Mouse (Mus musculus): Measurements from ENCODE around the gene Nedd8.

The Nedd8 gene

GRCm38 (mm10) chr14:55671833-55672740, at the start of gene Nedd8, which contains the start of gene Gmpr2:
Gene Nedd8, minus strand, starts transcription at chr14:55672124.
Gene Gmpr2, plus strand, starts transcription at chr14:55671941.
- peak; percentile 86 to 90 for DNase-seq (ENCODE audit: low spot score in 2 of 2)

- no peak for DNase-seq (ENCODE audit: low spot score in 2 of 2)
Observed at GRCm38 (mm10) chr14:55721076-55721475, 49.2 kb upstream of the Nedd8 start.

GRCm38 (mm10) chr14:55720666-55721065, 48.7 kb upstream of the Nedd8 start:
- no peak for DNase-seq (ENCODE audit: low spot score in 2 of 2)

GRCm38 (mm10) chr14:55719737-55720136, 47.8 kb upstream of the Nedd8 start:
- no peak for DNase-seq (ENCODE audit: low spot score in 2 of 2)

GRCm38 (mm10) chr14:55716884-55717283, 45.0 kb upstream of the Nedd8 start:
- no peak for DNase-seq (ENCODE audit: low spot score in 2 of 2)

- no peak for DNase-seq (ENCODE audit: low spot score in 2 of 2)
Observed at GRCm38 (mm10) chr14:55716271-55716670, 44.3 kb upstream of the Nedd8 start.

- DNase-seq (ENCODE audit: low spot score in 2 of 2) = no peak
Observed at GRCm38 (mm10) chr14:55714893-55715292, 43.0 kb upstream of the Nedd8 start.

- DNase-seq (ENCODE audit: low spot score in 2 of 2) = no peak
Observed at GRCm38 (mm10) chr14:55713729-55714122, 41.8 kb upstream of the Nedd8 start, which contains the start of gene Tgm1. Gene Tgm1, minus strand, starts transcription at chr14:55713926.

GRCm38 (mm10) chr14:55713007-55713728, 41.2 kb upstream of the Nedd8 start:
- peak in 1 of 2 experiments; percentile 30 for DNase-seq (ENCODE audit: low spot score in 2 of 2)

- no peak for DNase-seq (ENCODE audit: low spot score in 2 of 2)
Observed at GRCm38 (mm10) chr14:55711786-55712185, 39.9 kb upstream of the Nedd8 start.

GRCm38 (mm10) chr14:55709509-55709908, 37.6 kb upstream of the Nedd8 start:
- DNase-seq (ENCODE audit: low spot score in 2 of 2) = no peak

GRCm38 (mm10) chr14:55707397-55707796, 35.5 kb upstream of the Nedd8 start:
- DNase-seq (ENCODE audit: low spot score in 2 of 2) = no peak

- DNase-seq (ENCODE audit: low spot score in 2 of 2) = no peak
Observed at GRCm38 (mm10) chr14:55706051-55706600, 34.2 kb upstream of the Nedd8 start.

- no peak for DNase-seq (ENCODE audit: low spot score in 2 of 2)
Observed at GRCm38 (mm10) chr14:55702761-55703160, 30.8 kb upstream of the Nedd8 start.

- no peak for DNase-seq (ENCODE audit: low spot score in 2 of 2)
Observed at GRCm38 (mm10) chr14:55701131-55701530, 29.2 kb upstream of the Nedd8 start.

GRCm38 (mm10) chr14:55697226-55697625, 25.3 kb upstream of the Nedd8 start:
- no peak for DNase-seq (ENCODE audit: low spot score in 2 of 2)

GRCm38 (mm10) chr14:55689433-55689832, 17.5 kb upstream of the Nedd8 start:
- DNase-seq (ENCODE audit: low spot score in 2 of 2) = no peak

- DNase-seq (ENCODE audit: low spot score in 2 of 2) = no peak
Observed at GRCm38 (mm10) chr14:55682118-55682493, 10.2 kb upstream of the Nedd8 start.

GRCm38 (mm10) chr14:55681160-55682117, 9.5 kb upstream of the Nedd8 start, which contains the start of gene Tinf2:
Gene Tinf2, minus strand, starts transcription at chr14:55681820.
- DNase-seq (ENCODE audit: low spot score in 2 of 2) = peak; percentile 90 to 95

GRCm38 (mm10) chr14:55677615-55678014, 5.7 kb upstream of the Nedd8 start:
- no peak for DNase-seq (ENCODE audit: low spot score in 2 of 2)

GRCm38 (mm10) chr14:55672741-55673060, 777 bp upstream of the Nedd8 start:
- no peak for DNase-seq (ENCODE audit: low spot score in 2 of 2)
